Mouse (Mus musculus) NIH3T3 (cell line): ENCODE data around the gene Peli2.

Experiments used
- DNase-seq: peaks from one replicate; pipeline ENCODE4 v3.0.0-alpha.2; 2012; ENCODE audit warnings: low read depth

Peli2 gene

DNA sequence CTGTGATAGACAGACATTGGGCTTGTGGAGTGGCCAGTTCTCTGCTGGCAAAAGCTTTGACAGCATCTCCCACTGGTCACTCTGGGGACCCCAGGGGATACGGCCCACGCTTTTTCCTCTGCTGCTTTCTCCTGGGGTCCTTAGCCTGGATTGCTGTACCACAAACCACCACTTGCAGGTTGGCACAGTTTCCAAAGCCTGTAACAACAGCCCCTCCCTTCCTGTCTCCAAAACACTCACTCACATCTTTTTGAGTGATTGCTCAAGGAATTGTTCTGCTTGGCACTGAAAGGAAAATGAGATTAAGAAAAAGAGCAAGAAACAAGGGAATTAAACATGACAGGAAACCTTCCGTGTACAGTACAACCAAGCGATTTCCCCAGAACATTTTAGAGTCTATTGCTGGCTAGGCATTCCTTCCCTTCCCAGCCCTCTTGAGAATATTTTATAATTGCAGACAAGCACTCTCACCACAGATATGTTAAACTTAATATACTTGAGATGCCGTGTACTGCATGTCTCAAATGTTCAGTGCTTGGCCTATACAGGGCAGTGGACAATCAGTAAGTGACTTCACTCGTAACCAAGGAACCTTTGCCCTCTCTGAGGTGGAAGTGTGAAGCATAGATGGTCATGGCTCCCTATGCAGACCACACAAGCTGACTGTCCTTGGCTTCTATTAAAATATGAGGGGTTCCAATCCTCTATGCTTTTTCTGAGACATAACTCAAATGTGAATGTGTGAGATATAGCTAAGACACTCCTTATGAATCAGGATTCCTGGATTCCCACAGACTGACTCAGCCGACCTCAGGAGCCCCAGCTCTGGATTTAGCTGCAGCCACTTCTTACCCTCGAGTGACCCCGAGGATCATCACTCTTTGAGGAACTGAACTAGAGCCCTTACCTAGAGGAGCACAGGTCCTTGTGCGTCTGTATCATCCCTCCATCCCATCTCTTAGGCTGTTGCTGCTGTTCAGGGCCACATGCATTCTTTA, 169.3 kb downstream of the Peli2 start:
- DNase-seq, result peak; percentile 74

DNA sequence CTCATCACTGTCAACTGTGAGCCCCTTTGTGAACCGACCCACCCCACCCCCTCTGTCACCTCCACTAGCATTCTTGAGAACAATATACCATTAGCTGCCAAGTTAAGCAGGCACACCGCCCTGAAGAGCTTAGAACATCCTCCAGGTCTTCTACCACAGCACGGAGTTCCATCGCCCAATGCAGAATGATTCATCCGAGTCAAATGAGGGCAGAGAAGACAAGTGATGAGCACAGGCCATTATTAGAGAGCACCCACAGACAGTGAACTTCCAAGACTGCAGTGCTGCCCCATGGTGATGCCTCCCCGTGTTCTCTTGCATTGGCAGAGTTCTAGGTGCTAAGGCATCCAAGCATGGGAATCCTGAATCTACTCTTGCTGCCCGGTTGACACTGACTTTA, 172.9 kb downstream of the Peli2 start:
- DNase-seq, result no peak

DNA sequence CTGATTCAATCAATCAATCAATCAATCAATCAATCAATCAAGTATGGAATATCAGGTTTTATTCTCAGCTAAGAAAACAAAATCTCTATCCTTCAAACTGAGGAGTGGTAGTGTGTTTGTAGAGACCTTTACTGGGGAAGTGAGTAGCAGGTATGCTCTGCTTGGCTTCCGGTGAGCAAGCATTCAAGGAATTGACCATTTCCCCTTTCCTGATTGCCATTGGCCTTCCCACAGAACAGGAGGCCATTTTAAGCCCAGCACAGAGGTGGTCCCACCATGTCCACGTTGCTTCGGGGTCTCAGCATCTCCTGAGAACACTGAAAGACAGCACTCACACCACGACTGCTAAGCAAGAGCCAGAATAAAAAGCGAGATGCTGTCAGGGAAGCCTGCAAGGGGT, 174.8 kb downstream of the Peli2 start:
- no peak for DNase-seq

DNA sequence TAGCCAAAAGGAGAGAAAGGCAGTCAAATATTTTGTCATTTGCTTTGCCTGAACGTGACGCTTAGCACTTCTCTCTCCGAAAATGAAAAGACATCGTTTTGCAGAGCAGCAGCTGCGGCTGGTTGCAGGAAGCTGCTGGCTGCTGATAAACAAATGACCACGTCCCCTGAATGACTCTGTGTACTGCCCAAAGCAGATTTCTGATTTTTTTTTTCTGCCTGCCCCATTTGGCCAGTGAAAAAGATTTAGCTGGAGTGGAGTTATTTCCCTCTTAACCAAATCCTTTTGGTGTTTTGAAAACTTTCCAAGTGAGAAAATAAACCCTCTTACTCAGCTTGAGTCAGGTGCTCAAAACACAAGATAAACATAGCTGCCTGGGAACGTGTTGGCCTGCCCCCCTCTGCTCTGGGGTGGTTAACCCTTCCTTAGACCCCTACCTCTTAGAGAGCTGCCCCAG, 175.2 kb downstream of the Peli2 start:
- DNase-seq, result peak; percentile 80

DNA sequence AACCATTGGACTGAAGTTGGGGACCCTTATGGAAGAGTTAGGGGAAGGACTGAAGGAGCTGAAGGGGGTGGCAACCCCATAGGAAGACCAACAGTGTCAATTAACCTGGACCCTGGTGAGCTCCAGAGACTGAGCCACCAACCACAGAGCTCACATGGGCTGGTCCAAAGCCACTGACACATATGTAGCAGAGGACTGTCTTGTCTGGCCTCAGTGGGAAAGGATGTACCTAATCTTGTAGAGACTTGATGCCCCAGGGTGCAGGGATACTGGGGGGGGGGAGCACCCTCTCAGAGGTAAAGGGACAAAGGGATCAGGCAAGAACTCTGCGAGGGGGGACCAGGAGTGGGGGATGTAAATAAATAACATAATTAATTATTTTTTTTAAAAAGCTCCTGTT, 176.2 kb downstream of the Peli2 start:
- no peak for DNase-seq

DNA sequence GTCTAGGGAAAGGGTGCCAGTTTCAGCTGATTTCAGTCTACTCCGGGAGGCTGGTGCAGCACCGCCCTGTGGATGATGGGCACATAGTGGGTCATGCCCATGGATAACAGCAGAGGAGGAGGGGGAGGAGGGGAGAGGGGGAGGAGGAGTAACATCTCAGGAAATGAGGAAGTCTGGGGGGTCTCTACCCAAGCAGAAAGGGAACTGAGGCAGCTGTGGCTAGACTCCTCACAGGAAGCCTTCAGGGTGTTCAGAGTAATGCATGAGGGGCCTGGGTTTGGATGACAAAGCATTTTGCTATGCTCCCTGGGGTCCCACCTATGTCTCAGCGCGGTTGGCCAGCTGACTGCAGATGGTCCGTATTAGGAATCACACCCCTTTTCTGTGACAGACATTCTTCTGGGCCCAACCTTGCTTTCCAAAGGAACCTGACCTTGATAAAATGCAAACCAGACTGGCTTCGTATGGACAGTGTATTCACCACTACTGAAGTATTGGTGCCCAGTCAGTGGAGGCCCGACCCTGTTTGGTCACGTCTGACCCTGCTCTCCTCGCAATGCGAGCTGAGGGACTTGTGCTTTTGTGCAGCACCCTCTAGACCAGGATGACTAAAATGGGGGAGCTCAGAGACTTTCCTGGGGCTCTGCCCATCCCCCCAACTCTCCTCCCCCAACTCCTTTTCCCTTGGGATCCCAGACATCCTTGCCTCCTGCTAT, 182.0 kb downstream of the Peli2 start:
- no peak for DNase-seq

DNA sequence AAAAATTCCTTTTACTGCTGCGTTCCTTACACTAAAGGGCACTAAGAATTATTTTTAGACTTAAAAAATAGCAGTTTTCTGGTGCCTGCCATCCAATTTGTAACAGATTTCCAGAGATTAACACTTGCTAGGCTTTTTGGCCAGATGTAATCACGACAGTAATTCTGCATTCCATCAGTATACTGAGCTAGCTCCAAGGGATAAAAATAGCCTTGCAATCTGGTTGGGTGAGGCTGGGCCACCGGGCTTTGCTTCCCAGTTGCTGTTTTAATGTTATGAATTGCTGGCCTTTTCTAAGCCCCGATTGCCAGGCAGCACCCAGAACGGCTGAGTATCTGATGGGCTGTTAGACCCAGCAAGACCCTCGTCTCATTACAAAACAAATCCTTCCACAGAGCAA, 182.6 kb downstream of the Peli2 start:
- DNase-seq, result peak; percentile 47

DNA sequence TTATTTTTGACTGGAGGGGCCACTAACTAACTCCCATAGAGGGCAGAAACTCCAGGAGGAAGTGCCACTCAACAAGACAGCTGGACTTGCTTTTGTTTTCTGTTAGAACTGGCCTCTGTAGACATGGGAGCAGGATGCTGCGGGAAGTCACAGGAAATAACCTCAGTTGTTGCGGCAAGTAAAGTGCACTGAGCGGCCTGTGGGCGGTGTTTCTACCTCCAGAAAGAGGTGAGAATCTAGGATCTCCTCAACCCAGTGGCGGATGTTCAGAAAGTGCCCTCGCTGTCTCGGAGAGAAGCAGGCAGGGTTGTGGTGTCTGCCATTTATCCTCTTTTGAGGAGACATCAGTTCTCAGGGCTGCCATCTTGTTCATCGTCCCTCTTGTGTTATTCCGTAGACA, 183.2 kb downstream of the Peli2 start:
- DNase-seq, result no peak

DNA sequence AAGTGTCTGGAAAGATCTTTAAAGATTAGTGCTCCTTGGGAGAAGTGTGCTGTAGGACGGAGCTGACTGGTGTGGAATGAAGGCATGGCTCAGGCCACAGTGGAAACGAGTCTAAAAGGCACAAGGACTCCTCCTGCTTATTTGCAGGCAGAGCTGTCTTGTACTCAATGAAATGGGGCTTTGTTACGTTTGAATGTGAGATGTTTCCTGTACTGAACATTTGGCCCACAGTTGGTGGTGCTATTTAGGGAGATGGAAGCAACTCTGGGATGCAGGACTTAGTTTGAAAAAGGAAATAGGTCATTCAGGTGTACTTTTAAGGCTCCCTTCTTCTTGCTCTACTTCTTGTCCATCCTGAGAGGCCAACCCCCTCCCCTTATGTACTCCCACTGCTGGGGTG, 192.6 kb downstream of the Peli2 start:
- no peak for DNase-seq

DNA sequence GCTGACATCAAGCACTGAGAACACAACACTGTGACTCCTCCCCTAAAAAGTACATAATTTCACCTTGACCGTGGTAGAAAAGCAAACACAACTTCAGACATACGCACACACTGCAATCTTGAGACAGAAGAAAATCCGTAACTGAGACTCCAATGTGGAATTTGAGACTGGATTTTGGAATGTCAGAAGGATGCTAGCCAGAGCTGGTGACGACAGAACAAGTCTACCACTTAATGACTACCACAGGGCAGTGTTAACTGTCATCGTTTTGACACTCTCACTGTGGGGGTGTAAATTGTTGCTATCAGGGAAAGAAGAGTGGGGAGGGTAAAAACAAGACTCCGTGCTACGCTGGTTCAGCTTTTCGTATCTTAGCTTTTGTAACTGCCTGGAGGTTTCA, 195.8 kb downstream of the Peli2 start:
- no peak for DNase-seq

DNA sequence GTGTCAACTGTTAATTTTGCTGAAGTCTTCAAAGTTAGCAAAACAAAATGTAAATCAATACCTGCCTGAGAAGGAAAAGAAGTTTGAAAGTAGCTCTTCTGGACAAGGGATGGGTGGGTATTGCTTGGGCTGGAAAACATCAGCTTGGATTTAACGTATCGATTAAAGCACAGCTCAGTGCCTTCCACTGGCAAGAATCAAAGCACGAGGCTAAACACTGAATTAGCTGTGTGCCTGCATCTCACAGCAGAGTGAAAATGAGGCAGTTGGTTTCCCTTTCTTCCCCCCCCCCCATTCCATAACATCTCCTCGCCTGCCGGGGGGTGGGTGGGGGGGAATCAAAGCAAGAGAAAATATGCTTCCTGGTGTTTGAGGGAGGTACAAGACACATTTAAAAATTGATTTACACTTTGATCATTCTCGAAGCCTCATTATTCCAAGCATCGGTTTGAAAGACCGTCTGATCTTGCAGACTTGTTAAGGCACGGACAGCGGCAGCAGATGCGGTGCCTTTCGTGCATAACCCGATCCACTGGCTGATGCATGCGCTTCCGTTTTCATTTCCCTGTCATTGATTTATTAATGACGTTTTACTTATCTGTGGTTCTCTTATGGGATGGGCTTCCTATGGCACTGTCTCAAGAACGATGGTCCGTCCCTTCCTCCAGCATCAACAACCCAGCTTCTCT, 203.3 kb downstream of the Peli2 start:
- no peak for DNase-seq

DNA sequence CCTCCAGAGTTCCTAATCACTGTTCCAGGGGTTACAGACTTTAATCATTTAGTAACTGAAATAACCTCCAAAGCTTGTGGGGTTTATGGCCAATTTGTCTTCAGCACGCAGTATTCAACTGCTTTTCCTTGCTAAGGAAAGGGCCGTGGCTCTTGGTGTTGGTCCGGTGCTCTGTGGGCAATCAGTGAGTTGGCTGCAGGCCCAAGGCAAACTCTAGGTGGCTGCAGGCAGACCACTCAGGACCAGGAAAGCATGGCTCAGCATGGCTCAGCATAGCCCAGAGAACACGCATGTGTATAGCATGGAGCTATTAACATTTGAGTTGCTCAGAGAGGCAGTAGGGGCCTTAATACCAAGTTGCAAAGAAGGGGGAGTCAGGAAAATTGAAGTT, 203.8 kb downstream of the Peli2 start:
- no peak for DNase-seq

DNA sequence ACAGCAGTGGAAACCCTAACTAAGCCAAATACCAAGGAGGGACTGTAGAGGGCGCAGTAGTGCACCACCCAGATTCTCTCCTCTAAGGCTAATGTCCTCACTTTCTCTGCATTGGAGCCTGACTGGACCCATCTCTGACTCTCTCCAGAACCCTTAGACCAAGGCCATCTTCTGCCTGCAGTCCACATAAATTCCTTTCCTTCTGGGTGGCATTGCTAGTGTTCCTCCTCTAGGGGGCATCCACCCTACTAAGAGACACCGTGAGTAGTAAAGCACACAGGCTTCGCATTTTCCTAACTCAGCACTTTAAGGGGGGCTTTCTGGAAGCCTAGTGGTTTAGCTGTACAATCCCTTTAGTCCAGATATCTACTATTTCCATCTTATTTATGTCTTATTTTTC, 207.1 kb downstream of the Peli2 start:
- no peak for DNase-seq

DNA sequence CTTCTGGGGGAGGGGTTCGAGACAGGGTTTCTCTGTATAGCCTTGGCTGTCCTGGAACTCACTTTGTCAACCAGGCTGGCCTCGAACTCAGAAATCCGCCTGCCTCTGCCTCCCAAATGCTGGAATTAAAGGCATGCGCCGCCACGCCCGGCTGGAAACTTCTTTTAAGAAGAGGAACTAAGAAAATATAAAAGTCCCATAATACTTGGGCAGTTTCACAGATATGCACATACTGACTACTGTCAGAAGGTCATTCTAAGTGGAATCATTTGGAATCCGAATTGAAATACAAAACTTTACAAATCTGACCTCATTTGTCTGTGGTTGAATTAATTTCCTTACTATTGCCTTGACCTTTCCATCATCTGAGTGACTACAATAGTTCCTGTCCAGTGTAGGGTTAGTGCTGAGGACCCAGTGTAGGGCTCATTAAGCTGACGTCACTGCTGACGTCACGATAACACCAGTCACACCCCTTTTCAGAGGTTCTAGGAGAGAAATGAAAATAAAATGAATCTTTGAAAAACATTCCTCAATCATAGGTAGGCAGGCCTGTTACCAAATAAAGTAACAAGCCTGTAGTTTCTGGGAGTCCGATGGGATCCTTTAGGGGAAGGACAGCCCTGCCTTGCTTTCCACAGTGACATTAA, 209.2 kb downstream of the Peli2 start:
- no peak for DNase-seq
